Mouse (Mus musculus) testis, postnatal 10 days (tissue): Measurements from ENCODE around the gene Spop.

Experiments used
- DNase-seq: peaks from one replicate; pipeline ENCODE4 v3.0.0; 2021; ENCODE audit warnings: low spot score

The Spop gene

DNA sequence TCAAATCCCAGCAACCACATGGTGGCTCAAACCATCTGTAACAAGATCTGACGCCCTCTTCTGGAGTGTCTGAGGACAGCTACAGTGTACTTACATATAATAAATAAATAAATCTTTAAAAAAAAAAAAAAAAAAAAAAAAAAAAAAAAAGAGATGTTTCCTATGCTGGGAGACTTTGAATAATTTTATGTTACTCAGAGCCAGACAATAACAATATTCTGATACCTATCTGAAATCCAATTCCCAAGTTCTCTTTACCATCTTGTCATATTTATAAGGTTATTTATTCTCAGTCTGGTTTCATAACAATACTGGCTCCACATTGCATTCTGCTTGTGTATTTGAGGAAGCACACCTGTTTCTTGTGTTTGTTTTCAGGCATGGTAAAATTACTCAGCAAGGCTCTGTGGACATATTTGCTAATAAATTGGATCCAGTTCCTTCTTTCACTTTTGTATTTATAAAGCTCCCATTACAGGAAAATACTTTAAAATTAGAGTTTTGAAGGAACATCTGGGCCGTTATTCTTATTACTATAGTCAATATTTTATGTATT, 7.1 kb downstream of the Spop start:
- no peak for DNase-seq

DNA sequence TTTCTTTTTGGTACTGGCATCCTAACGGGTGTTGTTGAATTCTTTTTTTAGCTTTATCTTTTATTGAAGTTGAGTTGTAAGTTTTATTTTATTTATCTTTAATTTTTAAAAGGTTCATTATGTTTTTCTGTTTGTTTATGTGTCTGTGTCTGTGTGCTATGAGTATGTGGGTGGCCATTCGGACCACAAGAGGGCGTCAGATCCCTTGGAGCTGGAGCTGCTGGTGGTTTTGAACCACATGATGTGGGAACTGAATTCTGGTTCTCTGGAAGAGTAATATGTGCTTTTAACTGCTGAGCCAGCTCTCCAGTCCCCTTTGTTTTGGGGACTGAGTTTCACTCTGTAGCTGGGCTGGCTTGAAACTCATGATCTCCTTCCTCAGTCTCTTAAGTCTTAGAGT, 9.6 kb downstream of the Spop start:
- no peak for DNase-seq

DNA sequence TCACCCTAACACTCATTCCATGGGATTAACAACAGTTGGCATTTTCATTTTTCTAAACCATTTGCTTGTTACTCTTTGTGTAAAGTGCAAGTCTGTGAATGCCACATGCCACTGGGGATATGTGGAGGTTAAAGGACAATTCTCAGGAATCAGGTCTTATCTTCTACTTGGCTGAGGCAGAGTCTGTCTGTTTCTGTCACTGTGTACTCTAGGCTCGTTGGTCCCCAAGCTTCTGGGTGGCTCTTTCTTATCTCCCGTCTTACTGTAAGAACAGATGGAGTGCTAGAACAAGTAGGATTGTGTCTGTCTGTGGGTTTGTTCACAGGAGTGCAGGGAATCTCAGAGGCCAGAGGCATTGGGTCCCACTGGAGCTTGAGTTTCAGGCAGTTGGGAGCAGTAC, 17.5 kb downstream of the Spop start:
- DNase-seq: no peak

DNA sequence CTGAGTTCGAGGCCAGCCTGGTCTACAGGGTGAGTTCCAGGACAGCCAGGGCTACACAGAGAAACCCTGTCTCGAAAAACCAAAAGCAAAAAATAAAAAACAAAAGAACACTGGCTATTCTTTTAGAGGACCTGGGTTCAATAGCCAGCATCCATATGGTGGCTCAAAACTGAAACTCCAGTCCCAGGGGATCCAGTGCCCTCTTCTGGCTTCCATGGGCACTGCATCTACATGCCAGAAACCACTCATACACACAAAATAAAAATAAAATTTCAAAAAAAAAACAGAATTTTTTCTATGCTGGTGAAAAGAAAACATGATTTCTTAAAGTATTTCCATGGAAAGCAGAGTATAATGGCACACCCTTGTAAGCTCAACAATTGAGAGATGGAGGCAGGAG, 18.3 kb downstream of the Spop start:
- peak; percentile 49 for DNase-seq

DNA sequence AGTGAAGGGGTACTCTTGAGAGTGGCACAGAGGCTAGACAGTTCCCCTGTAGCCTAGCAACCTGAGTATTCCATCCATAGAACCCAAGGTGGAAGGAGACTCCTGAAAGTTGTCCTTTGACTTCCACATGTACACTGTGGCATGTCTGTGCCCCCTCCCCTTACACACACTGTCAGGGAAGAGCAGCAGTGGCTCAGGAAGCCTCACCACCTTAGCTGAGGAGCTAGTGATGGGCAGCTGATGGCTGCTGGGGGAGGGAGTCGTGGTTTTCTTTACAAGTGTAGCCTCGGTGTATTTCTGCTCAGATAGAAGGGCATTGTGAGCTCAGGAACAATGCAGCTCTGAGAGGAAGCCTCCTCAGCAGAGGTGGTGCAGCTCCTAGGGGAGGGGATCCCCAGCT, 31.5 kb downstream of the Spop start:
- DNase-seq: no peak

DNA sequence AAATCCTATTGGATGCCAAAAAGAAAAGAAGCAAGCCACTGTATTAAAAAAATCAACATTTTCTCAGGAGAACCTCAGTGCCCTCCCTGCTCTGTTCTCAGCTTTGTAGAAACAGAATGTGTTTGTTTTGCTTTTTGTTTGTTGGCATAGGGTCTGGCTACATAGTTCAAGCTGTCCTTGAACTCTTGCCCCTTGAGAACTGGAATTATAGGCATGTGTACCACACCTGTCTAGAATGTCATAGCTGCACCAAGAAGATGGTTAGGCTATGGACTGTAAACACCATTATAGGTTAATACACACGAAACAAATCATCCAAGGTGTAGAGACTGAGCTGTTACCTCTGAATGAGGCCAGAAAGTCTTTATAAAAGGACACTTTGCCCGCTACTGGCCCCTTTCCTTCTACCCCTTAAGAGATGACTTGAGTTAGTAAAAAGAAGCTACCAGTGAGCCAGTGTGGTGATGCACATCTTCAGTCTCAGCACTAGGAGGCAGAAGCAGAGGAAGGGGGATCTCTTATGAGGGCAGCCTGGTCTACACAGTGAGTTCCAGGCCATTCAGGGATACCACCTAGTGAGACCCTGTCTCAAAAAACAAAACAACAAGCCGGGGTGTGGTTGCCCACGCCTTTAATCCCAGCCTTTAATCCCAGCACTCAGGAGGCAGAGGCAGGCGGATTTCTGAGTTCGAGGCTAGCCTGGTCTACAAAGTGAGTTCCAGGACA, 32.9 kb downstream of the Spop start:
- no peak for DNase-seq

DNA sequence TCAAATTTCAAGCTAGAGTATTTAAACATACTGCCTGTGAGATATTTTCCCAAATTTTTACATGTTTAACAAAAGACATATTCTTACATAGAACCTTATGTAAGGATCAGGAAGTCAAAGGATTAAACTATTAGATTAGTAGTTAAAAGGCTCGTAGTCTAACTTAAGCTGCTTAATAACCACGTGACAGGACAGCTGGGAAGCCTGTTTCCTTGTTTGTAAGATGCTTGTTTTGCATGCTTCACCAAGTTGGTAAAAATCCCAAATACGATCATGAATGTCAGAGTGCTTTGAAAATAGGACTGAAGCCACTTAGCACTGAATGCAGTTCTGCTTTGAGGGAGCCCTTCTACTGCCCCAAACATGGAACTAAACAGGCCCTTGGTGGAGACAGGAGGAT, 34.5 kb downstream of the Spop start:
- DNase-seq: no peak

DNA sequence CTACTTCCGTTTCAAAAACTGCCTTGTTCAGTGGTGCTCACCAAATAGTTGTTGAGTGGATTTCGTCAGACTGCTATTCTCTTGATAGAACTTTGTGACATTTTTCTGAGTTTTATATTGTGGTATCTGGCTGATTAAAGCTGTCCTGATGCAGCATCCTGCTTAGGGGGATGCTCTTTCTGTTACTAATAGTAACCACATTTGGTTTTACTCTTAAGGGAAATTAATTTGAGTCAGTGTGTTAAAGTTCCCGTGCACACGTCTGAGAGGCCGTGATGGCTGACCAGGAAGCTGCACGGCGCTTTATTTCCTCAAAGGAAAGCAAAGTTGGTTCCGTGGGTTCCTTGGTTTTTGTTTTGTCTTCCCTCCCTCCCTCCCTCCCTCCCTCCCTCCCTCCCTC, 41.5 kb downstream of the Spop start:
- no peak for DNase-seq

DNA sequence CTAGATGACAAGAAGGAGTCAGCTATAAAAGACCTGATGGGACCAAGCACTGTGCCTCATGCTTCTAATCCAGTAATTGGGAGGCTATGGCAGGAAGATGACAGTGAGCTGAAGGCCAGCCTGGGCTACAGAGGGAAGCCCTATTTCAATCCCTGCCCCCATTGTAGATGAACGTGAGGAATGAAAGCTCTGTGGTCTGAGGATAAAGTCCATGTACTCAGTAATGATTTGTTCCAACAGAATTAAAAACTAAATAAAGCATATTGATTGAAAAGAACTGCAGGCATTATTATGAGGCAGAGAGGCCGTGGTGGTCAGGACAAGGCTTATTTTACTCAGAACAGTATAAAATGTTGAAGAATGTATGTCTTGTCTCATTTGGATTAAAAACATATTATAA, 47.0 kb downstream of the Spop start:
- DNase-seq: no peak

DNA sequence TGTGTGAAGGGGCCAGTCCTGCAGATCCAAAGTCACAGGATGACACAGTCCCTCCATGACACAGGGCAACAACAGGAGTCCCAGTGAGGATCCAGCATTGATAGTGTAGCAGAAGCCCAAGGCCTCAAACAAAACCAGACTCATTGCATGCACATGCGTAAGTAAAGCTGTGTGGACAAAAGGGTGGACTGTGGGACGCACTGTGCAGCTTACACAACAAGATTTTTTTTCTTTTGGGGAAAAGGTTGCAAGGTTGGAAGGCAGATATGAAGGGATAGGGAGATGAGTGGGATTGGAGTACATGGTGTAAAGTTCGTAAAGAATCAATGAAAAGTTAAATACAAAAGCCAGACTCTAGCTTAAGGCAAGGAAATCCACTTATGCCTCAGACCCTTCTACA, 48.3 kb downstream of the Spop start:
- no peak for DNase-seq

DNA sequence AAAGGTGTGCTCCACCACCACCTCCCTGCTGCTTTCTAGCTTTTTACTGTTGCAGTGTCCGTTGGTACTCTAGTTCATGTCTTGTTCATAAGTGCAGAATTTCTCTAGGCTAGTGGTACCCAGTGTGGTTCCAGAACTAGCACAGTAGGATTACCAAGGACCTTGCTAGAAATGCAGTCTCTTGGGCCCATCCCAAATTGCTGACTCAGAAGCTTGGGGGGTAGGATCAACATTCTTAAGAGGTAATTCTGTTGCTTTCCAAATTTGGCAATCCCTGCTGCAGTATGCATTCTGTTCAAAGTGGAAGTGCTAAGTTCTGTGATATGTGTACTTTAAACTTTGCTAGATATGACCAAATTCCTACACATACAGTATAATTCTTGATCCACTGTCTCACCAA, 53.9 kb downstream of the Spop start:
- no peak for DNase-seq

DNA sequence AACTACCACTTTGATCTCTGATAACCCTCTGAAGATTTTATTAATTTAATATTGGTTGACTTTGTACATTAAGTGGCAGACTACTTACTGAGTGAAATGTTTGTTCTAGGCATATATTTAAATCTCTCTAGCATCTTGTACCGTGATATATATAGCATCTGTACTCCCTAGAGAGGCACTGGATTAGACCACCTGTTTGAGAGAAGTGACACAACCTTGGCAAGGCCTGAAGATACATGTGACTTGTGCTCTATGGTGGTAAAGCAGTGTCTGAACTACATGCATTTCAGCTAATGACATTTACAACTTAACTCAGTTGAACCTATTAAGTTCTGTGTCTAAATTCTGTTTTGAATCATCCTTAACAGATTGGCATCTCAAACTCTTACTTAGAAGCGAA, 59.1 kb downstream of the Spop start:
- no peak for DNase-seq

DNA sequence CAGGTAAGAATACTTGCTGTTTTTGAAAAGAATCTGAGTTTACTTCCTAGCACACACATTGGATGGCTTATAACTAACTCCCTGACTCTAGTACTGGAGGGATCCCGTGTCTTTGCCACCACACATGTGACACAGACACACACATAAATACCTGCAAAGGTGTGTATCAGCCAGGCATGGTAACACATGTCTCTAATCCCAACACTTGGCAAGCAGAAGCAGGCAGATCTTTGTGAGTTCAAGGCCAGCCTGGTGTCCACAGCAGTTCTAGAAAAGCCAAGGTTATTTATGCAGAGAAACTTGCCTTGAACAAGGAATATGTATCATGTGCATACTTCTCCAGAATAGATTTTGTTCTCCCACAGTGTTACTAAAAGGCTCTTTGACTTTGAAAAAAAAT, 59.6 kb downstream of the Spop start:
- no peak for DNase-seq

DNA sequence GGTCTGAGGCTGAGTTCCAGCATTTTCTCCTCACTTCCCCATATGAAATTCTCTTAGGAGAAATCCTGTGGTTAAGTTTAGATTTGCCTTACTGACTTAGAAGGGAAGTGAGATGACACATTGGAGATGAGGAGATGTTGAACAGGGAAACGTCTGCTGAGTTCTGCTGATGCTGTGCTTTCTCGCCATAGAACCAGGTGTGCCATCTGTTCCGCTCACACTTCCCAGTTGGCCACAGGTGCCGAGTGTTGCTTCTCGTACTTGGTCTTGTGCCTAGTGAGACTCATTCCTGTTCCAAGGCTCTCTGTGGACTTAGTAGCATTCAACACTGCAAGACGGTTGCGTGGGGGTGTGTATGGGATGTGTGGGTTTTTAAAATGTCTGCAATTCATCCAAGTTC, 62.4 kb downstream of the Spop start:
- DNase-seq: no peak

DNA sequence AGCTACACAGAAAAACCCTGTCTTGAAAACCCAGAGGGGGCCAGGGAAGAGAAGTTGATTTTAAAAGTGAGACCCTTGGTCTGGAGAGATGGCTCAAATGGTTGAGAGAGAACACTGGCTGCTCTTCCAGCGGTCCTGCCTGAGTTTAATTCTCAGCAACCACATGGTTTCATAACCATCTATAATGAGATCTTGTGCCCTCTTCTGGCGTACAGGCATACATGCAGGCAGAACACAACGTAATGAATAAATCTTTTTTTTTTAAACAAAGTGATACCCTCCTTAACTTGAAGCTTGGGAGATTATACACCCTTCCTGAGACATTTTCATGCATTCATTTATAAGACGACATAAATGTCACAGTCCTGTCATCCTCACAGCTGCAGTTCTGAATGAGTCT, 65.6 kb downstream of the Spop start:
- DNase-seq: no peak

DNA sequence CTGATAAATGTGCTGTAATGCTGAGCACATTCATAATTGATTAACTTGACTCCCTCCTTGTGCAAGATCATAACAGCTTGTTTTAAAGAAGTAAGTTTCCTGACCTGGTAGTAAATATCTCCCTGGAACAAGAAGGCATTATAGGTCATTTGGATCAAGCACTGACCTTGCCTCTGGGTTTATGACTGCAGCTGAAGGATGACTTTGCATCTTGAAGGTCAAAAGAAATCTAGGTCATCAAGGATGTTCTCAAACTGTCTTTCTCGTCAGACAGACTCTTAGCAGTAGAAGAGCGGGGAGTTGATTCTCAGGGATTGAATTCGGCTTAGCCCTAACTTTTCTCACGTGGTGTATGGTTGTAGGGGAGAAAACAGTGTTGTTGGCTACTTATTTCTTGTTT, 66.8 kb downstream of the Spop start:
- no peak for DNase-seq

DNA sequence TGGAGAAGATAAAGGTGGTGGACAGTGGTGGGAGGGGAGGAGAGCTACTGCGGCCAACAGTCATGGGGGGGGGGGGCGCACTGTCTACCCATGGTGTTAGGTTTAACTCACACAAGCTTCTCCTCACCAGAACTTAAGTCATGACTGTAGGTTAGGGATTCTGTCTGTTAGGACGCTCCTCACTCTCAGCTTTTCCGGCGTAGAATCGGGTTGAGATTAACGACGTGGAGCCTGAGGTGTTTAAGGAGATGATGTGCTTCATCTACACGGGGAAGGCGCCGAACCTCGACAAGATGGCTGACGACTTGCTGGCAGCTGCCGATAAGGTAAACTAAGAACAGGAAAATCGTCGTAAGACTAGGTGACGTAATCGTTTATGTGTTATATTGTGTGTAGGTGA, 71.8 kb downstream of the Spop start:
- DNase-seq: no peak

DNA sequence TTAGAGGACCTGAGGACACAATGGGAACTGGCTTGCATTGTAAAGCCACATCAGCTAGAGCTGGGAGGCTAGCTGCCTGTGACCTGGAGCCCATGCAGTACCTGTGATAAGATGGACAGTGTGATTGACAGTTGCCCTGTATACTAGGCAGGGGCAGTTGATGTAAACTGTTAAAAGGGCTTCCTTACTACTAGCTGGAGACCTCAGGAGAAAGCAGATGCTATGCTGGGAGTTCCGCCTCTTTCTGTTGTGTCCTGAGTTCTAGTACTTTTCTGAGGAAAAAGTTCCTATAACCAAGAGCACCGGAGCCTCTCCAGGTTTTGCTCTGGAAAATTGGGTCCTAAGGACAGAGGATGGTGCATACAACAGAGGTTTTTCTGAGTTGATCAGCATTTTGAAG, 73.4 kb downstream of the Spop start:
- DNase-seq: no peak

DNA sequence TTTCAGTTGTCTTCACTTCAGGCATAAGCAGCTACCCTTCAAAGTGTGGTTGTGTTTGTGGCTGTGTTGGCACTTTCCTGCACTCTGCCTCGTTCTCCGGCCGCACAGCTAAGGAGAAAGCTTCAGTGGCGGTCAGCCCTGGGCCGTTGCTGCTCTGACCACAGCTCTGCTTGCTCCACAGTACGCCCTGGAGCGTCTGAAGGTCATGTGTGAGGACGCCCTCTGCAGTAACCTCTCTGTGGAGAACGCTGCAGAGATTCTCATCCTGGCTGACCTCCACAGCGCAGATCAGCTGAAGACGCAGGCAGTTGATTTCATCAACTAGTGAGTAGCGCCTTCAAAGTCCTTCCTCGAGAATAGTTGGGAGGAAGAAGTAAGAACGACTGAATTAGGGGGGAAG, 76.2 kb downstream of the Spop start:
- no peak for DNase-seq

DNA sequence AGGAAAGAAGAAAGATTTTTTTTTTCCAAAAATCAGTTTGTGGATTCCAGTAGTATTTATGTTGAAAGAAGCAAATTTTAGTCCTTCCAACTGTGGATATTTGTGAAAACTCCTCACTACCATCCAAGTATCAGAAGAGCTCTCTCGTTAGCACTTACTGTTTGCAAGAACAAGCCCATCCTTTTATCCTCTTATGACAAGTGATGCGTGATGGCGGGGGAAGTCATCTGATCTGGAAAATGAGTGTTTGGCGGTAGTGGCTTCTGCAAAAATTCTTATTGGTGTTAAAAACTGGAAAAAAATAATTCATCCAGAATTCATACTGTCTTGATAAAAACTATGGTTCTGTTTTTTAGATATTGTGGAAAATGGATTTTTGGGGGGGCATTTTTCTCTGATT, 78.4 kb downstream of the Spop start:
- DNase-seq: no peak

DNA sequence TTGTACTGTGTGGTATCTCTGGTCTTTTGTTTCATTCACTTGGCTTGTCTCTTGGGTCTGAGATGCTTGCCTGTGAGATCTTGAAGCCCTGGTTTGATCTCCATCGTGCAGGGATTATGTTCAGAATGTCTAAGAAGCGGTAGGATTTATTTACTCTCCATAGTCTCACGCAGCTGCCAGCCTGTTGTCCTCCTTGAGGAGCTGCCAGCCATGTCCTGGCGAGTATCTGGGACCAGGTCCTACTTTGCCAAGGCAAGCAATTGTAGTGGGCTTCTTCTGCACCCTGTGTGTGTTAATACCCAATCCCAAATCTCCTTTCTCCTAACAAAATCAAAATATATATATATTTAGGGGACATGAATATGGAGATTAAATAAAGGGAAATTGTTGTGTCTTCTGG, 79.1 kb downstream of the Spop start:
- DNase-seq: no peak

DNA sequence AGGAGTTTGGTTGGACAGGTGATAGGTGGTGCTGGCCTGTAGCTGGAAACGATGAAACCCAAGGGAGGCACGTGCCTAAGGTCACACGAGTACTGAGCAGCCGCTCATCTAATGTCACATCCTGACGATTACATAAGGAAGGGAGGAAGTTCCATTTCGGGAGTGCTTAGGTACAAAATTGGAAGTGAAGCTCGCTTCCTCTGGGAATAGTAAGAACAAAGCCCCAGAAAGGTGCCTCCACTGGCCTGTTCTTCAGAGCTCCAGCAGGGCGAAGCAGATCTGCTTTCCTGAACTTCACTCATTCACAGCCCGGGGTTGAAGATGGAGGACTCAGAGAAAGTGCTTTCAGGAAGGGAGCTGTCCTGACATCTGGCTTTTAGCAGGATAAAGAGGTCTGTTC, 80.1 kb downstream of the Spop start:
- no peak for DNase-seq

DNA sequence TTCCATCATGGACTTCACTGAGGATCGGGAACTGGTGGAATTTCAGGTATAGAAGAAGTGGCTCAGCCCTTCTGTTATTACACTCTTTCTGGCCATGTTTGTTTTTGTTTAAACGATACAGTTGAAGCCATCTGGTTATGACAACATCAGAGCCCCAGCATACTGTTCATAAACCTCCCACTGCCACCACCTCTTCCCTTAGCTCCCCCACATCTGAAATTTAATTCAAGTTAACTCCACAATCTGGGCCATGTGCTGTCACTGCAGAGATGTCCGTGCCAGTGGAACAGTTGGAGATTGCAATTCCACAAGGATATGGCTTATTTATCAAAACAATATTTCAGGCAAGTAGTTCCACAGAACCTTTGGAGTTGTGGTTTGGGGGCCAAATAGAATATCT, 80.5 kb downstream of the Spop start:
- no peak for DNase-seq

DNA sequence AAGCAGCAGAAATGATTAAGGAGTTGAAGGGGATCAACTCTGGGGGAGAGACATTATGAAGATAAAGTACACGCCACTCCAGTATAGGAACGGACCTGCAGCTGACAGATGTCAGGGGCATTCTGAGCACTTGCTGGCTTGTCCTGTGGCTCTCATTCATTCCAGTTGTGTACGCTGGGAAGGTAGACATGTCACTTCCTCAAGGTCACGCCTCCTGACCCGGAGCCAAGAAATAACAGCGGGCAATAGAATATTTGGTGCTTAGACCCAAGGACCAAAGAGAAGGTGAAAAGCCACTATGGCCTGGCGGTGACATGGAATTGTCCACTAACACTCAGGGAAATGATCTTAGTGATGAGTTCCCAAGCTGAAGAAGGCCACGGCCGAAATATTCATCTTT, 82.0 kb downstream of the Spop start:
- no peak for DNase-seq

DNA sequence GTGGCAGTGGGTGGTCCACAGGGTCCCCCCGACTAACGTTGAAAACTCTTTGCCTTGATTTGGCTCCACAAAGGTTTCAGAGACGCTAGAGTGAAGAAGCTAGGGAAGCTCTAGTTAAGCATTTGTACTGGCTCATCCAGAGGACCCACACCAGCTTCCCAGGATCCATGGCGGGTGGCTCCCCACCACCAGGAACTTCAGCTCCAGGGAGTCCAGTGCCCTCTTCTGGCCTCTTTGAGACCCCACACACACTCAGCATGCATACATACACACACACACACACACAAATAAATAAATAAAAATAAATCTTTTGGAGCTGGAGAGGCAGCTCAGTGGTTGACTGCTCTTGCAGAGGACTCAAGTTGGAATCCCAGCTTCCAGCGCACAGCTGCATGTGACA, 84.0 kb downstream of the Spop start:
- DNase-seq: no peak
